Mouse (Mus musculus) adrenal gland, postnatal 14 days (tissue): ENCODE results near the gene Xcl1. TPM values are rescaled to one million over a fixed set of nuclear protein-coding genes. Genes with fewer than 3 reads are reported as not detected.
"Not testable (repeated sequence)": the region's sequence is repeated elsewhere in the genome, so short reads cannot be mapped to it uniquely, and the experiment has no call there.

Experiments
- DNase-seq: peaks from one replicate; pipeline ENCODE4 v3.0.0; 2021; ENCODE audit warnings: mixed read lengths
- long read RNA-seq, 2 experiments: library from polyadenylated mRNA; stranded (forward); transcript quantifications; one replicate each; pipeline ENCODE4 v2.0.0; 2021
- total RNA-seq: library from RNA; stranded (reverse); gene quantifications from 2 replicates; pipeline ENCODE4 v1.2.3, GENCODE M21; 2021

The Xcl1 gene
- total RNA-seq: not detected in 2 replicates
- long read RNA-seq, experiment 1: 0 reads
- long read RNA-seq, experiment 2: 0 reads

GRCm38 (mm10) chr1:164935477-164936044 is at the start of gene Xcl1:
Gene Xcl1 (minus strand): TSS chr1:164935527.
- no peak for DNase-seq

DNA sequence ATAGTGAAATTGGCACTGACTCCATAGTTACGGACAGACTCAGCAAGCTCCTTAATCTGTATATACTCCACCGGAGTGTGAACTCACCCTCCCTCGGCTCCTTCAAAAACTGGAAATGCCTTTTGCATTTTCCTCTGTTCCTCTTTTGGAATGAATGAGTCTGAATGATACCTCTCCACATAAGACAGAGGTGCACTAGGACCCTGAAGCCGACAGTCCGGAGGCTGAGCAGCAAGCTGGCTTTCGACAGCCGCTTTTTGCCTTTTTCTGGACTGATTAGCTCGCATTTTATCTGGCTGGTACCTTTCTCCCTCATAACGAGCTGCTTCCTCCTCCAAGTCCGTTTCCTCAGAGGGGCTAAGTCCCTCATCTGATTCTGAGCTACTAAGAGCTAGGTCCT is 49.4 kb upstream of the Xcl1 start:
- not testable (repeated sequence) for DNase-seq

- DNase-seq: no peak
Observed at GRCm38 (mm10) chr1:164977351-164977750, 42.0 kb upstream of the Xcl1 start.

- DNase-seq: no peak
Observed at GRCm38 (mm10) chr1:164975729-164976128, 40.4 kb upstream of the Xcl1 start.

- DNase-seq: no peak
Observed at GRCm38 (mm10) chr1:164975276-164975675, 39.9 kb upstream of the Xcl1 start.

GRCm38 (mm10) chr1:164973790-164974189 is 38.5 kb upstream of the Xcl1 start:
- DNase-seq: no peak

GRCm38 (mm10) chr1:164973341-164973740 is 38.0 kb upstream of the Xcl1 start:
- DNase-seq: no peak

DNA sequence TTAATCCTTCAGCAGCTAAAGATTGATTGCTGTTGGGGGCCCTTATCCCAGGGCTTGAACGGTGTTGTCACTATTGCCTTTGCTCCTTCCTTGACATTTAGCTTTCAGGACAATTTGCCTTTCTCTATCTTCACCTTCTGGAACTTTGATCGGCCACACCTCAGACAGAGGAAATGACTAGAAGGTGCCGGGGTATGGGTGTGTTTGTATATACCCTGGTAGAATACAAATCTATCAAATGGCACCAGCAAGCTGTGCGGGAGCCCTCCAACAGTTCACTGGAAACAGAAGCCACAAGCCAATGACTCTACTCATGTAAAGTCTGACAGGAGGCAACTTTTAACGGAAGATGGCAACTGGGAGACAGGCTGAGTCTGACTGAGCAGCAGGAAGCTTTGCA is 37.4 kb upstream of the Xcl1 start:
- no peak for DNase-seq

DNA sequence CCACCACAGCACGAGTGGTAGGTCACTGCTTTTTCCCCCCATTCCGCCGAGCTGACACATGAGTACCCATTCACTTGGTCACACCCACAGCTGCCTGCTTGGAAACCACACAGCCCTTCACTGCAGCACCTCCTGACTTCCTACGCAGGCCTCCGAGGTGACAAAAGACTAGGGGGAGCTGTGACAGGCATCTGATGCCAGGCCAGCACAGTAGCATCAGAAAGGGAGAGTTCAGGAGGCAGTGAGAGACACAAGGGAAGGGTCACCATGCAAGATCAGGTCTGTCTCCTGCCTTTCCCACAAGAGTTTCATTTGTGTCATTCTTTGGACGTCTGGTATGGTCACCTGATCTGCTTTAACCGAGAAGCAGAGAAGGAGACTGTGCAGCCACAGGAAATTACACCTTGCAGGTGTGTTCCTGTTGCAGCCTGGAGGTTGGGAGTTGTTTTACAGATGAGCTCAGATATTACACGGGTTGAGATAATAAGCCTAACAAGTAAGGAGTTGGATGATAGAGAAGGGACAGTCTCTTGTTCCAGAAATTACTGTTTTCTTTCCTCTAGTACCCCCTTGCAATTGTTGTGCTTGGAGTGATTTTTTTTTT is 30.9 kb upstream of the Xcl1 start:
- DNase-seq: no peak

GRCm38 (mm10) chr1:164960610-164961009 is 25.3 kb upstream of the Xcl1 start:
- no peak for DNase-seq

DNA sequence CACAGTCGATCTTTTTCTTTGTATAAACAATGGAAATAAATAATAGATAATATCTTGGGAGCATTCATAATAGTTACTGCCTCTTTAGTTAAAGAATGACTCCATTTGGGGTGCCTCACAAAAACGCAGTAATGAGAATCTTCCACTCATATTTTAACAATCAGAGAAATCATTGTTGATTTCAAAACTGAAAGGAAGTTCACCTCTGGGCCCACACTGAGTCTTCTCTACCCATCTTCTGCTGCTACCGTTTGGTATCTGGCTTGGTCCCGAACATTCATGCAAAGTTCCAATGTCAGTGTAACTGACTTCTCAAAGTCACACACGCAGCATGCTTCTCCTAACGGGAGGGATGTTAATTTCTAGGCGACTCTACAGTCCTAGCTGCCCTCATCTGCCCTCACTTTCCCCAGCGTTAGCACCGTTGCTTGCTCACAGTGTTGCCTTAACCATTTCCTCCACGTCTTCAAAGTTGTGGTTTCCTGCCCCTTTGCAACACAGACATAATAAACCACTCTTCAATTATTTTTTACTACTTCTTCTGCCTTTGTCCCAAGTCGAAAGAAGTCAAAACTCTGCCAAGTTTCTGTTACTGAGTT is 24.6 kb upstream of the Xcl1 start:
- no peak for DNase-seq

- no peak for DNase-seq
Observed at GRCm38 (mm10) chr1:164959160-164959559, 23.8 kb upstream of the Xcl1 start.

GRCm38 (mm10) chr1:164957974-164958373 is 22.6 kb upstream of the Xcl1 start:
- DNase-seq: no peak

GRCm38 (mm10) chr1:164956725-164957399 is 21.5 kb upstream of the Xcl1 start:
- DNase-seq: no peak

- DNase-seq: no peak
Observed at GRCm38 (mm10) chr1:164955452-164956196, 20.3 kb upstream of the Xcl1 start.

- no peak for DNase-seq
Observed at GRCm38 (mm10) chr1:164953574-164953973, 18.2 kb upstream of the Xcl1 start.

DNA sequence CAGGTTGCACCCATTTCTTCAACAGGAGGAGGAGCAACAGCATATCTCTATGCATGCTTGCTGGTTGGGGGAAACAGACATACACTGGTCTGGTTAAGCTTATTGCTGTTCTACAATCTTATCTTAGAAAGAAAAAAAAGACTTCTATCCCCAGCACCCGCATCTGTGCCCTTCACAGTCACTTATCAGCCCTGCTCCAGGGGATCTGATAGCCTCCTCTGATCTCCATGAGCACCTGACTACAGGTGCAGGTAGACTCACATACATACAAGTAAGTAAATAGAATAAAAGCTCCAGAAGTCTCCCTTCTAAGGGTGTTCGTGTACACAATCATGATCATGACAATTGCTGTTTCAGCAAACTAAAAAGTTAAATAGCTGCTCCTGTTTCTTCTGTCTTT is 733 bp upstream of the Xcl1 start:
- no peak for DNase-seq

GRCm38 (mm10) chr1:164933441-164934188 is 1.7 kb downstream of the Xcl1 start:
- no peak for DNase-seq

- no peak for DNase-seq
Observed at GRCm38 (mm10) chr1:164931135-164931534, 4.2 kb downstream of the Xcl1 start.

- DNase-seq: no peak
Observed at GRCm38 (mm10) chr1:164930006-164930405, 5.3 kb downstream of the Xcl1 start.

DNA sequence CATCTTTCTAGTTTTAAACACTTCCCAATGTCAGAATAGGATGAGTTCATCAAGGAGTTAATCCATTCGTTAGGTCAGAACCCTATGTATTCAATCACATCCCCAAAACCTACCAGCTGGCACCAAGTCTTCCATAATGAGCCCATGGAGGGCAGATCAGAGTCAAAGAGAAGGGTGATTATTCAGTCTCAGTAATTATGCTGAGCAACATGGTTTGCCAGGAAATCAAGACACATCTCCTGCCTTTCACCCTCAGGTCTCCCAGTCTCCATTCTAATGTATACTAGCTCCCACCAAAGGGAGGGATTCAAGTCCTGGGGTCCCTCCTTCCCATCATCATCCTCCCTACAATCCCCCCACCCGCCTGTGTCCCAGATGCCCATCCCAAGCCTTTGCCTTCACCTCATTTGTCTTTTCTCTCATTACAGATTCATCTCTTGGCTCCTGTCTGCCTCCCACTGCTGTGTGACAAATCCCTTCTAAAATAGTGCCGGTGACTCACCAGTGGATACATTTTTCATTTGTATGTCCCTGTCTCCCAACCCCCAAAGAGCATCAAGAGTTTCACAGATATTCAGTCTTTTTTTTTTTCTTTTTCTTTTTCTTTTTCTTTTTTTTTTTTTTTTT is 8.7 kb downstream of the Xcl1 start:
- DNase-seq: peak; percentile 28
